Mouse (Mus musculus) heart, embryonic 15.5 days (tissue): ENCODE measurements around the gene Cdh8. TPM values are rescaled to one million over a fixed set of nuclear protein-coding genes. Genes with fewer than 3 reads are reported as not detected.
"Not testable (repeated sequence)": the region's sequence is repeated elsewhere in the genome, so short reads cannot be mapped to it uniquely, and the experiment has no call there.

Experiments used
- ATAC-seq: fragments of 200-750 bp; cut with Nextera tagmentation; replicated peaks from 2 replicates; pipeline ENCODE4 v1.8.0; 2017; ENCODE audit warnings: low read depth, moderate TSS enrichment; ENCODE audit not compliant: insufficient number of reproducible peaks, insufficient read depth, low FRiP score
- H3K27ac ChIP-seq: fragments of 300-500 bp; sonication (generic); 2 replicates; pipeline ENCODE4 v1.5.1; 2015; ENCODE audit warnings: mild to moderate bottlenecking, inconsistent platforms
- H3K27me3 ChIP-seq: fragments of 300-500 bp; sonication (generic); 2 replicates; pipeline ENCODE4 v1.6.1; 2015; ENCODE audit warnings: inconsistent platforms
- H3K36me3 ChIP-seq: fragments of 300-500 bp; sonication (generic); 2 replicates; pipeline ENCODE4 v1.6.1; 2015; ENCODE audit warnings: mild to moderate bottlenecking, inconsistent platforms
- H3K4me1 ChIP-seq: fragments of 300-500 bp; sonication (generic); replicated peaks from 2 replicates; pipeline ENCODE4 v1.6.1; 2015; ENCODE audit warnings: inconsistent platforms
- H3K4me2 ChIP-seq: fragments of 300-500 bp; sonication (generic); 2 replicates; pipeline ENCODE4 v1.6.1; 2015; ENCODE audit warnings: inconsistent platforms, mild to moderate bottlenecking, moderate library complexity
- H3K4me3 ChIP-seq: fragments of 300-500 bp; sonication (generic); 2 replicates; pipeline ENCODE4 v1.5.1; 2015; ENCODE audit warnings: mild to moderate bottlenecking, inconsistent platforms
- H3K9ac ChIP-seq: fragments of 300-500 bp; sonication (generic); 2 replicates; pipeline ENCODE4 v1.6.1; 2015; ENCODE audit warnings: mild to moderate bottlenecking, inconsistent platforms
- H3K9me3 ChIP-seq: fragments of 300-500 bp; sonication (generic); replicated peaks from 2 replicates; pipeline ENCODE4 v1.6.1; 2016; ENCODE audit warnings: inconsistent platforms
- WGBS: fragments of 180-500 bp; shearing (Covaris S2); methylation state at CpG from one replicate; pipeline ENCODE4 v1.1.7; 2015; ENCODE audit warnings: mixed read lengths; 5-methylcytosine and 5-hydroxymethylcytosine counted together
- polyA plus RNA-seq: library from polyadenylated mRNA; unstranded; fragments of >200 nt; fragmentation: Nextera tagmentation; extraction: Ambion mirVana; gene quantifications from 2 replicates; pipeline ENCODE4 v1.2.1, GENCODE M21; 2015

Cdh8 gene
- polyA plus RNA-seq, 1 experiment from 2014 or later = 1.2 TPM

DNA sequence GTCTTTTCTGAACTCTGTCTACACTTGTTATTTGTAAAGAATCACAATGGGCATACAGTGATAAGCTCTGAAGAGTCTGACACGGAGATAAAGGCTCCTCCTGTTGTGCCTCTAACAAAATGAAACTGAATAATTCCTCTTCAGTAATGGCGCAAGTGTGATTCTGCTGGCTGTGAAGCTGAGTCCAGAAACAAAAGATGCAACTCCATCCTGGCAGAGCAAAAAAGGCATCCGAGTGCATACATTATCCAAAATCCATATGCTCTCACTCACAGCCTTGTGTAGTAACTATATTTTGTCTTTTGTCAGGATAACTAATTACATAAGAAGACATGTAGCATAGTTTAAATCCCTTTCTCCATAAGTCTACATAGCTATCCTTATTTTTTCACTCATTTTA lies 149.1 kb downstream of the Cdh8 start:
- Histone ChIP-seq H3K4me2 (no peak overlapping the region), H3K27ac (no peak overlapping the region), H3K27me3 (no peaks in the 10 kb centered on the region), H3K36me3 (no peaks in the 10 kb centered on the region), H3K9ac (no peak overlapping the region), H3K4me3 (no peak overlapping the region), H3K9me3 (no peaks in the 10 kb centered on the region), H3K4me1 (no peaks in the 10 kb centered on the region)
- 54% methylated on average over 3 of the region's 3 CpGs for WGBS
- no peak for ATAC-seq

DNA sequence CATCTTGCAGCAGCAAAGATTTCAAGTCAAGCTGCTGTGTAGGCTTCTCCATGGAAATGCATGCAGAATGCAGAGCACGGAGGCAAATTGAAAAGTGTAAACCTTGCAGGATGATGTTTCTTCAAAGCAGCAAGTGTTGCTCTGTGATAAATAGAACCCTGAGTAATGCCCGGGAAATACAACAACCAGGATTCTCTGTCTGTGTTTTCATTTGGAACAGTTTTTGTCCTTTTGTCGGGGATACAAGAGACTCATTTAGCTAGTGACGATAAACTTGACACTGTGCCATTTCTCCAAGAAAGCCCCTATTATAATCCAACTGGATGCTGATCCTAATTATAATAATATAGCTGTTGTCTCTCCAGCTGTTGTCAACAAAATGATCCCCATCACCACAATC lies 181.9 kb downstream of the Cdh8 start:
- Histone ChIP-seq H3K4me2 (no peak overlapping the region), H3K36me3 (no peaks in the 10 kb centered on the region), H3K4me3 (no peak overlapping the region), H3K27ac (no peak overlapping the region), H3K27me3 (no peaks in the 10 kb centered on the region), H3K9me3 (no peaks in the 10 kb centered on the region), H3K4me1 (no peaks in the 10 kb centered on the region), H3K9ac (no peak overlapping the region)
- no peak for ATAC-seq
- 75% methylated on average over 4 of the region's 4 CpGs for WGBS

GRCm38 (mm10) chr8:99223697-99224096 lies 192.6 kb downstream of the Cdh8 start:
- 61% methylated on average over 6 of the region's 6 CpGs for WGBS

DNA sequence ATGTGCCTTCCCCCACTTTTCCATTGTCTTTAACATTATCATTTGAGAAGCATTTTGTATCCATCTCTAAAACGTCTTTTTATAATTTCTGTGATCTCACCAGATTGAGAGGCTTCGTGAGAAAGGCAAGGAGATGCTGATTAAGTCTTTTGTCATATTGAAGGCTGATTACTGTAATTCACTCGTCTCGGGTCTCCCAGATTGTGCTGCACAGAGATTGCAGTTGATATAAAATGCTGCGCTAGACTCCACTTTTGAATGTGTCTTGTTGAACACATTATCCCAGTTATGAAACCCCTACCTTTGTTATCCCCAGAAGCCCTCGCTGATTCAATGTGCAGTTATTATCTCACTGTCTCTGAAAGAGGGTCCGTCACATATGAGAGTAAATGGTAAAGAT lies 211.1 kb downstream of the Cdh8 start:
- 79% methylated on average over 7 of the region's 7 CpGs for WGBS
- Histone ChIP-seq H3K4me1 (no peaks in the 10 kb centered on the region), H3K27me3 (no peaks in the 10 kb centered on the region), H3K9me3 (no peaks in the 10 kb centered on the region), H3K4me3 (no peak overlapping the region), H3K36me3 (no peaks in the 10 kb centered on the region), H3K4me2 (no peak overlapping the region), H3K27ac (no peak overlapping the region), H3K9ac (no peak overlapping the region)
- ATAC-seq = no peak

More at GRCm38 (mm10) chr8:99223697-99224096, 192.6 kb downstream of the Cdh8 start:
- no peaks in the 10 kb centered on the region for H3K27me3 ChIP-seq
- no peaks in the 10 kb centered on the region for H3K4me1 ChIP-seq
- no peak overlapping the region for H3K27ac ChIP-seq
- ATAC-seq = no peak
- no peaks in the 10 kb centered on the region for H3K36me3 ChIP-seq
- no peak overlapping the region for H3K4me2 ChIP-seq
- H3K4me3 ChIP-seq = no peak overlapping the region
- no peaks in the 10 kb centered on the region for H3K9me3 ChIP-seq
- no peak overlapping the region for H3K9ac ChIP-seq

GRCm38 (mm10) chr8:99190643-99191042 lies 225.6 kb downstream of the Cdh8 start:
- Histone ChIP-seq H3K9me3 (no peaks in the 10 kb centered on the region), H3K27ac (no peak overlapping the region), H3K27me3 (no peaks in the 10 kb centered on the region), H3K4me1 (no peaks in the 10 kb centered on the region), H3K4me3 (no peak overlapping the region), H3K4me2 (no peak overlapping the region), H3K36me3 (no peaks in the 10 kb centered on the region), H3K9ac (no peak overlapping the region)
- no peak for ATAC-seq
- 69% methylated on average over 2 of the region's 2 CpGs for WGBS

DNA sequence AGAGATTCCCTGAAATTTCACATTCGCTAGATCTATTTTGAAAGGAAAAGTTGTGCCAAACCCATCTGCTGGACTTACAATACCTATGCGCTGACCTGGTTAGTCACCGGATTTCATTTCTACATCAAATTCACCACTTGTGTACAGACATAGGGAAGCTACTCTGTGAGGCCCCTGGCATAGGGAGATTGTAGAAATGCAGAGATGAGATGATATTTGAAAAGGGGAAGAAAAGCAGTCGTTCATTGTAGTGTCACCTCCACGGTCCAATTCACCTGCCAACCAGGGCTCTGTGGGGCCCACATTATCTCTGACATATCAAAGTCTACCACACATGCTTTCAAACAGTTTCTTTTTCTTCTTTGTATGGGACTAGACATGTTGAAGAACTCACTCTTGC lies 229.4 kb downstream of the Cdh8 start:
- Histone ChIP-seq H3K9me3 (no peaks in the 10 kb centered on the region), H3K27me3 (no peaks in the 10 kb centered on the region), H3K4me3 (no peak overlapping the region), H3K27ac (no peak overlapping the region), H3K9ac (no peak overlapping the region), H3K36me3 (no peaks in the 10 kb centered on the region), H3K4me2 (no peak overlapping the region), H3K4me1 (no peaks in the 10 kb centered on the region)
- WGBS = 82% methylated on average over 5 of the region's 5 CpGs
- no peak for ATAC-seq

GRCm38 (mm10) chr8:99184186-99184585 lies 232.1 kb downstream of the Cdh8 start:
- H3K27me3 ChIP-seq = no peaks in the 10 kb centered on the region
- no peak overlapping the region for H3K9ac ChIP-seq
- ATAC-seq = no peak
- no peak overlapping the region for H3K4me2 ChIP-seq
- H3K4me3 ChIP-seq = no peak overlapping the region
- H3K4me1 ChIP-seq = no peaks in the 10 kb centered on the region
- H3K27ac ChIP-seq = no peak overlapping the region
- no peaks in the 10 kb centered on the region for H3K9me3 ChIP-seq
- no peaks in the 10 kb centered on the region for H3K36me3 ChIP-seq

- no peaks in the 10 kb centered on the region for H3K27me3 ChIP-seq
- WGBS = 43% methylated on average over 3 of the region's 3 CpGs
- no peak overlapping the region for H3K4me3 ChIP-seq
- no peaks in the 10 kb centered on the region for H3K36me3 ChIP-seq
- H3K27ac ChIP-seq = no peak overlapping the region
- H3K9me3 ChIP-seq = no peaks in the 10 kb centered on the region
- no peak overlapping the region for H3K4me2 ChIP-seq
- no peak overlapping the region for H3K9ac ChIP-seq
- H3K4me1 ChIP-seq = no peaks in the 10 kb centered on the region
- no peak for ATAC-seq
Observed at GRCm38 (mm10) chr8:99166966-99167365, 249.3 kb downstream of the Cdh8 start.

- no peaks in the 10 kb centered on the region for H3K27me3 ChIP-seq
- ATAC-seq = no peak
- H3K36me3 ChIP-seq = no peaks in the 10 kb centered on the region
- no peak overlapping the region for H3K27ac ChIP-seq
- H3K4me2 ChIP-seq = no peak overlapping the region
- WGBS = 14% methylated on average over 4 of the region's 4 CpGs
- H3K4me1 ChIP-seq = no peaks in the 10 kb centered on the region
- no peak overlapping the region for H3K4me3 ChIP-seq
- H3K9ac ChIP-seq = no peak overlapping the region
- H3K9me3 ChIP-seq = no peaks in the 10 kb centered on the region
Observed at GRCm38 (mm10) chr8:99161633-99162032, 254.6 kb downstream of the Cdh8 start.

- Histone ChIP-seq H3K9me3 (no peaks in the 10 kb centered on the region), H3K27me3 (no peaks in the 10 kb centered on the region), H3K4me1 (no peaks in the 10 kb centered on the region), H3K36me3 (no peaks in the 10 kb centered on the region), H3K9ac (no peak overlapping the region), H3K4me2 (no peak overlapping the region), H3K4me3 (no peak overlapping the region), H3K27ac (no peak overlapping the region)
- no peak for ATAC-seq
- WGBS = 89% methylated on average over 6 of the region's 6 CpGs
Observed at GRCm38 (mm10) chr8:99145436-99145835, 270.8 kb downstream of the Cdh8 start.

DNA sequence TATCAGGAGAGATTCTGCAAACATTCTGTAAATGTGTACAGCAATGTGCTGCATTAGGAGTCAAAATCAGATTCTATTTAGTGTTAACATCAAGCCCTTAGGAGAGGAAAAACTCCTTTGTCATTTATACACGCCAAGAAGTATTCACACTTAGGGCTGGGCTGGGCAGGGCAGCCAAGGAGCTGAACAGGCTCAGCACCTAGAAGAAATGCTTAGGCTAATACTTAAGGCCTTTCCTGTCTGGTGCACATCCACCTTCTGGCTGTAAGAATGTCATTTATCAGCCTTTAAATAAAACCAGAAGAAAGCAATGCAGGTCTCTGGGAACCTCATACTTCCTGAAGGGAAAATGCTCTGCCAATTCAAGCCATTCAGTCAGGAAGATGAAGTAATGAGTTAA lies 271.5 kb downstream of the Cdh8 start:
- H3K4me2 ChIP-seq, H3K9ac ChIP-seq, H3K4me3 ChIP-seq, H3K36me3 ChIP-seq, H3K27me3 ChIP-seq, H3K27ac ChIP-seq, H3K9me3 ChIP-seq, ATAC-seq, H3K4me1 ChIP-seq: not testable (repeated sequence)
- WGBS = 31% methylated on average over 1 of the region's 1 CpGs

DNA sequence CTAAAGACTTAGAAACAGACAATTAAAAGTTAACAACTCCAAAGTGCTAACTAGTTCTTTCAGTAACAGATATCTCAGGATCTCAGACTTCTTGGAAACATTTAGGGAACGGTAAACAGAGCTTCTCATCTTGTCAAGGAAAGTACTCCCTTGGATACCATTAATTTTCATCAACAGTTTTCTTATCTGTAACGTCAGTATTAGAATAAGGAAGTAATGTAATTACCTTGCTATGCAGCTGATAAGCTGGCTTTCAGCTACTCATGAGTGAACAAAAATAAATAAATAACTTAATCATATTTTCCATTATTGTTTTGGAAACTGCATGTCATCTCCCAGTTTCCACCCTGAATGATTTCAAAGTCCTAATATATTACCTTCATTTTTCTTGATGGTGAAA lies 317.8 kb downstream of the Cdh8 start:
- no peak for ATAC-seq
- H3K27ac ChIP-seq = no peak overlapping the region
- H3K4me3 ChIP-seq = no peak overlapping the region
- H3K27me3 ChIP-seq = no peaks in the 10 kb centered on the region
- no peaks in the 10 kb centered on the region for H3K36me3 ChIP-seq
- no peak overlapping the region for H3K4me2 ChIP-seq
- 38% methylated on average over 2 of the region's 2 CpGs for WGBS
- no peaks in the 10 kb centered on the region for H3K4me1 ChIP-seq
- H3K9ac ChIP-seq = no peak overlapping the region
- H3K9me3 ChIP-seq = no peaks in the 10 kb centered on the region

DNA sequence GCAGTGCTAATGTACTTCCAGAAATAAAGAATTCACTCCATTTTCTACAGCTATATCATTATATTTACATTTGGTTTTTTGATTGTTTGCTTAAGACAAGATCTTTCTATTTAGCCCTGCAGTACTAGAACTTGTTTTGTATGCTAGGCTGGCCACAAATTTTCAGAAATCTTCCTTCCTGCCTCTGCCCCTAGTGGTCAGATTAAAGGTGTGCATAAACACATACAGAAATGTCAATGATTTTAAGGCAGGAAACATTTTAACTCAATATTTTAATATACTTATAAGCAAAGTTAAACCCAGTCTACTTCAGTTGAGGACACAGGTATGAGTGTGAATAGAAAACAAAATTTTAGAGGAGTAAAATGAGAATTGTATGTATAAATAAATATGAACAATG lies 364.9 kb downstream of the Cdh8 start:
- Histone ChIP-seq H3K4me3 (no peak overlapping the region), H3K36me3 (no peaks in the 10 kb centered on the region), H3K9ac (no peak overlapping the region), H3K9me3 (no peaks in the 10 kb centered on the region), H3K27me3 (no peaks in the 10 kb centered on the region), H3K27ac (no peak overlapping the region), H3K4me1 (no peaks in the 10 kb centered on the region), H3K4me2 (no peak overlapping the region)
- ATAC-seq = no peak
